Mouse (Mus musculus) heart, postnatal 4 days (tissue): ENCODE data around the gene Hoxa13. TPM values are rescaled to one million over a fixed set of nuclear protein-coding genes. Genes with fewer than 3 reads are reported as not detected.

Experiments used
- DNase-seq: peaks from one replicate; pipeline ENCODE4 v3.0.0; 2021
- total RNA-seq, 2 experiments: library from RNA; stranded (reverse); gene quantifications; 2 replicates each; pipeline ENCODE4 v1.2.3; 2021

Hoxa13 gene
- total RNA-seq, 2 experiments from 2014 or later = not detected

DNA sequence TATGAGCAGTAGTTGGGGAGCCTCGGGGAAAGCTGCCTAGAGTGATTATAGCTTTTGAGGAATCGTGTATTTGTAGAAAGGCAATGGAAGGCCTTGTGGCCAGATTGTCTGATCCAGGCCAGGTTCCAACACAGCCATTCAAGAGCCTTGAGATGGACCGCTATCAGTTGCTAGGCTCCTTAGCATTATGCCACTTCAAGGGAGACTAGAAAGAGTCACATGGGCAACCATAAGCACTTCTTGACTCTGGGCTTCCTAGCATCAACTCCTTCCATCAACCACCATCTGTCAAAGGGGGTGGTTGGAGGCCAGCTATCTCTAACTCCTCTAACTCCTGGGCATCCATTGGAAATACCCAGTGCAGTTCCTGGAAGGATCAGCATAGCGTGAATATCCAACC lies 10.9 kb downstream of the Hoxa13 start:
- DNase-seq = no peak

DNA sequence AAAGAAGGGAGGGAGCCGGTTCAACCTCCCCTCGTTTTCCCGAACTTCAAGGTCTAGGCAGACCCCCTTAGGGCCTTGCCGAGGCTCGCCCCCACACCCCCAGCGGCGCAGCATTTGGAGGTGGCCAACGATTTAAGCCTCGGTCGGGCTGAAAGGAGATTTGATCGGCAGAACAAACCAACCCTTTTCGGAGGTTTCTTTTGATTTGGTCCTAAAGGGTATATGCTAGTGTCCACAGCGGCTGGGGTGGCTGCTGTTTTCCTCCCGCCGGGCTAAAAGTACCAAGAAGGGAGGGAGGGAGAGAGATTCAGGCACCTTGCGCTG lies 11.3 kb downstream of the Hoxa13 start:
- DNase-seq = no peak

DNA sequence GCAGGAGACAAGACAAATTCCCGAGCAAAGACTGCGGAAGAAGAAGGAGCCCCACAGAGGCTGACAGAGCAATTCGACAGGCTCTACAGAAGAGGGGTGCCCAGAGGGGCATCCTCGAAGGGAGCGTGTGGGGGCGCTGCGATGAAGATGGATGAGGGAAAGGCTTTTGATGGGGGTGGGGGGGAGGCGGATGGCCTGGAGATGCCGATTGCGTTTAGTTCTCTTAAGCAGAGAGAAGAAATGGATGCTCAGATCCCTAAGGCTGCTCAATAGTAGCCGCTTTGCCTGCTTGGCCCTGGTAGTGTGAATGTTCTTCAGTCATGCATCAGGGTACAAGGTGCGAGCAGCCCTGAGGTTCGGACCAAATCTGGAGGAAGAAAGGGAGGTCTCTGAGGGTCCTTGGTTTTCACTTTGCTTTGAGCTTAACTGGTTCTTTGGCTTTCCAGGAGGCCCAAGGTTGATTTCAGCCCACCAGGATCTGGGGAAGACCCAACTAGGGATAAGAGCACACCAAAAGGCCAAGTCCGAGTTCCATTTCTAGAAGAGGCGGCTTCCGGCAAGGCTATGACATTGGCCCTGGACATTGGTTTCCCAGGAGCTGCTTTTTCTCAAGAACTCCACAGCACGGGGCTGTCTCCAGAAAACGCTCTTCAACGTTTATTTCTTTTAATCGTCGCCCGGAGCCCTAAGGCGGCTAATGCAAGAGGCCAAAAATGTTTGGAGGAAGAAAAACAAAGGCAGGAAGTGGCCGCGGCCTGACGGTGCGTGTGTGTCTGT lies 11.9 kb downstream of the Hoxa13 start:
- no peak for DNase-seq

DNA sequence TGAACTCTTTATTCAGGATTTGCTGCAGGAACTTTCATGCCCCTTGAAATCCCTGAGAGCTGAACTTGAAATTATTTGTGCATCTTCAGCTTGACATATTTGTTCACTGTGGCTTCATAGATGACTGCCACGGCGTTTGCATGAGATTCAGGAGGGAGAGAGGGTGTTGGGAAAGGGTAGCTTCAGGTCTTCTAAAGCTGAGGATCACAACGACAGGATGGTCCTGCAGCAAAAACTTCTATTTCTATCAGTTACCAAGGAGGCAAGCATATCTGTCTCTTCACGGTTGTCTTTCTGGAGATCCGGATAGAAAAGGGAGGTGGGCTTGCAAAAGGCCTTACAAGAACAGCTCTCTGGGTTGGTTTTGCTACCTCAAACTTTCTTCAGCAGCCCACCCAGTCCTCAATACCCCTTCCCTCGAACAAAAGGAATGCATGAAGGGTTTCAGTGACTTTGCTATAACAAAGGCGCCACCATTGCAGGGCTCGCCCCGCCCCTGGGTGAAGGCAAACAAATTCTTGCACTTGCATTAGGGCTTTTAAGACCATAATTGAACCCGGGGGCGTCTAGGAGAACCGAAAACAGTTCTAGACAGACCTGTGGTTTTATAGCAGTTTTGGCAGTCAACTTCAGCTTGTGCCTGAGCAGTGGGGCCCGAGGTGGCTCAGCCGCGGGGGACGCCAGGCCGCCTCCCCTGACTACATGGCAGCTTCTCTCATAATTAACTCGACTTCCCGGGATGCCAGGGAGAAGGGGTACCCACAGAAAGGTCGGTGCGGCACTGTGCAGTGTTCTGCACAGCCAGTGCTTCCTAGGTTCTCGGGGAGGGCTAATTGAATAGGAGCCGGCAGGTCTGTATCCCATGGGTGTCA lies 12.7 kb downstream of the Hoxa13 start:
- no peak for DNase-seq

DNA sequence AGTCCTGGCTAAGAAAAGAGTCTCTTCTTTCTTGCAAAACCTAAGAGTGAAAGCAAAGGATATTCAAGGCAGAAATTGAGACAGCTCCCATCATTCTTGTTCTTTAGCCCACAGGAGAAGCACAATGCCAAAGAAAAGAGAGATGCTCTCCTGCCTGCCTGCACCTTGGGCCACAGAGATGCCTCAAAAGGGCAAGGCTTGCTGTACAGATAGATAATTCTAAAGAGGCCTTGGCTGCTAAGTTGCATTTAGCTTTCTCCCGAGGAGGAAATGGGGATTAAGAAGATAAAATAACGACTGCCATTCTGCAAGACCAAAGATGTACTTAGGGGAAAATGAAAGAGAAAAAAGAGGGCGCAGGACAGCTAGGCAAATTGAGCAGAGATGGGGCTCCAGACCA lies 13.8 kb downstream of the Hoxa13 start:
- DNase-seq = no peak

DNA sequence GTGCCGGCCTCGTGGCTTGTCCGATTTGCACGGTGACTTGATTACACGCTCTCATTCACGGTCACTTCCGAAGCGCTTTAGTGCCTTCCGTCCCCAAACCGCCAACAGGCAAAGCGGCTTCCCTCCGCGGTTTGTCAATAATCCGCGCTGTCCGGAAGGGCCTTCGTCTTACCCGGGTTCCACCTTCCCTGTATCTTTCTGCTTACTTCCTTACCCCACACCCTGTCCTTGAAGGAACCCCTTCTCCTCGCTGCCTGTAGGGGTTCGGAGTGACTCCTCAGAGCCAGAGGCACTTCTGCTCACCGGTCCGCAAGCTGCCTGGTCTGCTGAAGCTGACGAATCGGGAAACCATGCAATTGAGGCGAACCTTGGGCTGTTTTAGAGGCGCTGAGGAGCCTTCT lies 14.3 kb downstream of the Hoxa13 start:
- no peak for DNase-seq

DNA sequence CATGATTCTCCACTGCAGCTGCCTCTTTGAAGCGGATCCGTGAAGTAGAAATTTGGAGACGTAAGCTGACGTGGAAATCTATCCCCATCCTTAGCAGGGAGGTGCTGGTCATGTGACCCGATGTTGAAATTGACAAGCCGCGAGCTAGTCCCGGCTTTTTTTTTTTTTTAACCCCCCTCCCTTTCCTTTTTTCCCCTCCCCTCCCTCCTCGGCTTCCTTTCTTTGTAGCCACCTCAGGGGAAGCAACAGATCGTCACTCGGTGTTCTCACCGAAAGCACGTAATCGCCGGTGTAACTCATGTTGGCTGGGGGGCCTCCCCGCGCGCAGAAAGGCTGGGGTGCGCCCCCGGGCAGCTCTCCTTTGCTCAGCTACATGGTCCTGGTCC lies 14.9 kb downstream of the Hoxa13 start, which contains the start of gene Hoxa11:
TSS of gene Hoxa11 (minus strand) at position 54 of the 386 bp plus-strand sequence.
- no peak for DNase-seq

DNA sequence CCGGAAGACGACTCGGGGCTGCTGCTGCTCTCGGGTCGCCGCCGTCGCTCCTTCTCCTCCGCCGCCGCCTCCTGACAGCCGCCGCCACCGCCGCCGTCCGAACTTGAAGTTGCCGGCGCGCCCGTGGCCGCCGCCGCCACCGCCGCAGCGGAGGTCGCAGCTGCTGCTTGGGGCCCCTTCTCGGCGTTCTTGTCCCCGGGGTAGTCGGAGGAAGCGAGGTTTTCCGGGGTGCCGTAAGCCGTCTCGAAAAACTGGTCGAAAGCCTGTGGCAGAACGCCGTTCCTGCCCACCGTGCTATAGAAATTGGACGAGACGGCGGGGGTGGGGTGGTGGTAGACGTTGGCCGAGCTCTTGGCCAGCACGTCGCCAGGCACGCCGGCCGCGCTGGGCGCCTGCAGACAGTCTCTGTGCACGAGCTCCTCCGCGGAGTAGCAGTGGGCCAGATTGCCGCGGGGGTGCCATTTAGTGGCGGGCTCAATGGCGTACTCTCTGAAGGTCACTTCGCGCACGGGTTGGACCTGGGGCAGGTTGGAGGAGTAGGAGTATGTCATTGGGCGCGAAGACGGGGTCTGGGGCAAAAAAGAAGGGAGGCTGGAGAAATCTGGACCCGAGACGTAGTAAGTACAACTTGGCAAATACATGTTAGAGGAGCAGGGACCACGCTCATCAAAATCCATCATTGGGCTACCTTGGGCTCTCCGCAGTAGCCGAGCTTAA lies 15.5 kb downstream of the Hoxa13 start:
- DNase-seq = no peak

DNA sequence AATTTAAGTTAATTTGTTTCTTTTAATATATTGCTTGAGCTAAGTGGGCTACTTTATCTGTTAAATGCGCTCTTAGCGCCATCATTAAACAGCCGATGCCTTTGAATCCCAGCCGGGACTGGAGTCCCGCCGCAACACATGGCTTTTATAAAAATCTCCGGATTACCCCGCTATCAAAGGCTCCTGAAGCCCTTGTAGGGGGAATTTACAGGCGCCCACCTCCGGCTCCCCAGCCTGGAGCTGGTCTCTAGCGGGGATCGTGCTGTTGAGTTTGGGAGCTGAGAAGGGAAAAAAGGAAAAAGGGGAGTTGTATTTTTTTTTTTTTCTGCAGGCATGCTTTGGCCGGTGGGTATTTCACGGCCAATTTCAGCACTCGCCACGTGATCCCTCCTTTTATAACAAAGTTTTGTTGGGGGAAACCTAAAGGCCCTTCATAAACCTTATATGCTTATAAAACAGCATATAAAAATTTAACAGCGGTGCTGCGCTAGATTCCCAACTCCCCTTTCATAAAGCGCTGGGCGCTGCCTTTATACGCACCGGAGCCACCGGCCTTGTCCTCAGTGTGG lies 16.1 kb downstream of the Hoxa13 start:
- no peak for DNase-seq

DNA sequence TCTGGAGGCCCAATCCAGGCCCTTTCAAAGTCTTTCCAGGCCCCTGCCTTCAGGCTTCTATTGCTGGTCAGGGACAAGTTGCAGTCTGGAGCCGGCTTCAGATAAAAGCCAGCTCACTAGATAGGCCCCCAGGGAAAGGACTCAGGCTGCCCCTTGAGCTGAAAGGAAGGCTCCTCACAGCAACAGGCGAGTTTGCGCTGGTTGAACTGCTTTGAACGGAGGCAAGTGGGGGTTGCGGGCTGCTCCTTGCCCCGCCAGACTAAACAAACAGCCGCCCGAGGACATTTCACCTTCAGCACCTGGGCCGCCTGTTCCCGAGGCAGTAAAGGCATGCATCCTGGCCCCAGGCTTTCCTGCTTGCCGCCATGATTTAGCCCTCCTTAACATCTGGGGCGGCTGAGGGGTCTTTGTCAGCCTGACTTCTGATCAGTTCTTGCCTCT lies 17.0 kb downstream of the Hoxa13 start:
- DNase-seq = no peak

DNA sequence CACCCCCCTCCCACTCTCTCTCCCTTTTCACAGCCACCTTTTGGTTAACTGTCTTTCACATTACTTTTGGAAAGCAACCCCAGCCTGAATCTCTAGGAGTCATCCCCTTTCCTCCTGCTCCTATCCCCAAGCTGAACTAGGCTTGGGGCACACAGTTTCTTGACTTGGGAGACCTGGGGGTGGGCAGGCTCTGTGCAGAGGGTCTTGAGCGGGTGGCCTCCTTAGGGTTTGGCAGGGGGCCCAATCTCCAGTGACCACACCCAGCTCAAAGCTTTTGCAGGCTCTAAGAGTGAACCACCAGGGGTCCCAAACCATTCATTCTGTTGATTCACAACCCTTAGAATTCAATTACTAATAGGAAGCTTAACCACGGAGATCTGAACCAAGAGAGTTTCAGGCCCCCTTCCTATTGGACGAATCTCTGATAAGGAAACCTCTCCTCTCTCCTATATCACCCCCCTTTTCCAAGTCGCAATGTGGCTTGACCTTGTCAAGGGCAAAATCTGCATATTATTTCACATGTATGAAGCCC lies 17.8 kb downstream of the Hoxa13 start:
- DNase-seq = no peak

DNA sequence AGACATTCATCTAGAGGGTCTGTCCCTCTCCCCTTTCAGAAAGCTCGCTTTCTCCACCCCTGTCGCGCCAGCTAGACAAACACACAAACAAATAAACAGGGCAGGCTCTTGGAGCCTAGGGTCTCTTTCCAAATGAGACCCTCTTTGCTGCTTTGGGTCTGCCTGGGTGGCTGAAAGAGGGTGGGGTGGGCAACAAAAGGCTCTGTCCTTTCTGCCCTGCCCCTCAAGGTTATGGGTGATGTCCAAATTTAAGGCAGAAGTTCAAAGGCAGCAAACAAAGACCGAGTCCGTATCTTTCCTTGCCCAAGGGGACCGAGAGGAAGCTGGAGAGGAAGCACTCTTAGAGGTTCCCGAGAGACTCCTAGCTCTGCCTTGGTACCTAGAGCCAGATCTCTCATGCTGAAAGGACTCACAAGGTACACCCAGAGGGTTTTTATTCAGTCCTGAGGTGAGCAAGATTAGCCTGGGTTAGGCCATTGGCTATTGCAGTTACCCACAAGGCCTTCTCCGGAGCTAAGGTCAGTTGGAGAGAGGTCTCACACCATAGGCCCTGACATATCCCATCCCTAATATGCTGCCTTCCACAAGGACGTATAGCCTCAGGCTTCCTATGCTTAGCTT lies 19.6 kb downstream of the Hoxa13 start:
- DNase-seq = no peak

DNA sequence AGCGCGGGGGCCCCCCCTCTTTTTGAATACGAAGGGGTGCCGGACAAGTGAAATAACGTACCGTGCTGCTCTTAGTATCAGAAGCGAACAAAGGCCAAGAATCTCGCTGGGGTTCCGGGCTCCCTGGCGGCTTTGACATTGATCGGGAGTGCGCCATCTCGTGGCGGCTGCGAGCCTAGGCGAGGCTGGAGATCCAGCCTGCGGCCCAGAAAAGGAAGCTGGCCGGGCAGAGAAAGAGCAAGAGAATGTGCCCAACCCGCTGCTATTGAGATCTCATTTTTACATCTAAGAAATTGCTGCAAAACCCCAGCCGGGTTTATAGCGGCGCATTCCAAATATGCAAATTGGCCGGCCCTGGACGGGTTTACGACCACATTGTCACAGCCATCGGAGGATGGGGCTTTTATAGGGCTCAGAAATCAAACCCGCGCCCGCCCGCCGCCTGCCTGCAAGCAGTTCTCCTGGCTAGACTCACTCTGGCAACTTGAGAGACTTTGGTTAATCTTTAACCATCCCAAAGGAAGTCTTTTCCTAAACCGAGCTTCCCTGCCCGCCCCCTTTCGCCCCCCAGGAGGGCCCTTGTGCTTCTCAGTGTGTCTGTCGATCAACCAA lies 20.2 kb downstream of the Hoxa13 start, which contains the start of gene Hoxa10:
TSS of gene Hoxa10 (minus strand) at position 466 of the 612 bp plus-strand sequence.
- peak; percentile 86 for DNase-seq

DNA sequence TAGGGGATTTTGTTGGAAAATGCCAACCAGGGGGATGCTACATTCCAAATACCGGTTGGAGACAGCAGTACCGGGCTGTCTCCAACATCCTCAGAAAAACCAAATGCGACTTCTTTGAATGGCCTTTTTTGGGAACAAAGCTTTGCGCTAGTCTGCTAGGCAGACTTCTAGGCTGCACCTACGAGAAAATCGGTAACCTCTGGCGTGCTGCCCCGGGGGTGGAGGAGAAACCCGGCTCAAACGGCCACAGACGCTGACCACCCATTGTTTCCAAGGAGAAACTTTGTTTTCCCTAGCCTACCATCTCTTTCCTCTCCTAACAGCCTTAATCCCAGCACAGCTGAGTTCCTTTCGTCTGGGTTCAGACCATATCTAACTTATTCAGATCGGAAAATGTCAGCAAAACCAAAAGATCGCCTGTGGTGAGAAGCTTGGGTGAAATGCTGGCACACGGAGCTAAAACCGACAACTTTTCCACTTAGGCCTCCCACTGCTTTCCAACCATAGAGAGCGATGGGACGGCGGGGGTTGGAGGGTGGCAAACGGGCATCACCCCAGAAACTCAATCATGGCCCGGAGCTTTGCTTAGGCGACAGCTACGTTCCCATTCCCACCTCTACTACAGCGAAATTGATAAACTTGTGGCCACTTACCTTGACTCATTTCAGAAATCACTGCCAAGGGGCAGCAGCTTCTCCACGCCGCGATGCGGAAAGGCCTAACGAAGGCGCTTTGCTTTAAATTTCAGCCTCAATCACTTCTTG lies 20.9 kb downstream of the Hoxa13 start:
- DNase-seq = peak; percentile 9

DNA sequence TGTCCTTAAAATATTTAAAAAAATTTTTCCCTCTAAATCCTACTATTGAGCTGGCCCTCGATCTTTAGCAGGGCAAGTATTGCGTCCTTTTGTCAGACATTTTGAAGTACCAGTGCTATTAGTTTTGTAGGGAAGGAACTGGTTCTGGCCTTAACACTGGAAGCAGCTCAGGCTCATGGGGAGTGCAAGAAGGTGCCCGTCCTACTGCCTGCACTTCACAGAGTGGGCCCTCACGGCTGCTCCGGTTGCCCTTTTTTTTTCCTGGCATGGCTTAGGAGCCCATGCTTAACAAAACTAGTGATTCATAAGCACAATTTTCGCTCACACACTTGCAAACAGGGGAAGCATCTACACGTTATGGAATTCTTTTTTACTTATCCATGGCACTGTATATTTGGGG lies 21.7 kb downstream of the Hoxa13 start:
- DNase-seq = peak; percentile 9

DNA sequence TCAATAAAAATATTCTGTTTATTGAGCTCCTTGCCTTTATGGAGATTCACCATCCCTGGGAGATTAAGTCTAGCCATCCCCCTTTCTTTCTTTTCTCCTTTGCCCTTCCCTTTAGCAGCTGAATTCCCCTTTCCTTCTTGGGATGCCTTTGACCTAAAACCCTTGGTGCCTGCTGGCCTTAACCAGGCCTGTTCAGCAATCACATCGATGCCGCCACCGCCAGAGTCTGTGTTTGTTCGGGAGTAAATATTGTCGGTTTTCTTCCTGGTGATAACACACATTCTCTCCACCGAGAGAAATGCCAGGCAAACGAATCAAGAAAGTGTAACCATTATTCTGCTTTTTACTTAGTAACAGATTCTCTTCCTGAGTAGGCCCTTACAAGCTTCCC lies 22.5 kb downstream of the Hoxa13 start:
- no peak for DNase-seq

DNA sequence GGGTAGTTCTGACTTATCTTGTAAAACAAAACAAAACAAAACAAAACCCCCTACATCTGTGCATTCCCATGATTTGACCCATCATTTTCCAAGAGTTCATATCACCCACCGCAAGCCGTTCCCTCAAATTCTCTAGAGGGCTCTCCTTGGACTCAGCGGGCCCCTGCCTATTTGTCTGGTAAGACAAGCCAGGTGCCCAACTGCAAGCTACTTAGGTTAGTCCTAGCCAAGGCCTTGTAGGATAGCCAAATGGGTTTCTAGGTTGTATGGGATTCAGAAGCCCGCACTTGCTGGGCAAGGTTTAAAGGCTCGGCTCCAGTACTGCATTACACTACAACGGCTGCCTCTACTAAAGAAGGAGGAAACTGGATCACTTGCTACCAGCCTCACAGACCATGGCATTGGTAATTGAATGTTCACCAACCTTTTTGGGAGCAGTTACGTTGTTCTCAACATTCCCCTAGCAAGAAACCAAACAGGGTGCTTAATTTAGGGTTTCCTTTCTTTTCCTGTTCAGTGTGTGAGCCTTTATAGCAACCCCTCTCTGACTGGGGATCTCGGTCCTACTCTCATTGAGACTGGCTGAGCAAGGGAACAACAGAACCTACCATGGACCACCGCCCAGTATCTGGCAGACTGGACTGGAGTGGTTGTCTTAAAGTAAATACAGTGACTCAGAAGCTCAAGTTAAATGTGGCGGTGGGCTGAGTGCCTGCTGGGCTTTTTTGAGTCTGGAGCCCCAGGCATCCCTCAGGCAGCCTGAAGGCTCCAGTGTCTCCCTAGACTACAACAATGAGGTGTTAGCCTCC lies 23.1 kb downstream of the Hoxa13 start:
- DNase-seq = no peak

DNA sequence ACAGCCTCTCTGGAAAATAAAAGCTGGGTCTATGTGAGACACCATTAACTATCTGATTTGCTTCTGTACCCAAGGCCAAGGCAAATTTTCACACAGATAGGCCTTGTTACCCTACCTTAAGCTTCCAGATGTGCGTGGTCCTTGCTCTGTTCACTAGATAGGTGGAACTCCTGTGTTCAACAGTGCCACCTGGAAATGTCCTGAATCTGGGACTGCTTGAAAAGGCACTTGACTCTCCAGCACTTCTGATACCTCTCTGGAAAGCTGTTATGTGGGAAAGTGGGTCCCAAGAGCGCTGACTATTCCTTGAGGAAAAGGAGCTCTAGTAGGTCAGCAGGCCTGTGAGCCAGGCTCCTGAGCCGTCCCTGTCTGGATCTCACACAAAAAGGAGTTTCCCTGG lies 23.9 kb downstream of the Hoxa13 start:
- DNase-seq = no peak

DNA sequence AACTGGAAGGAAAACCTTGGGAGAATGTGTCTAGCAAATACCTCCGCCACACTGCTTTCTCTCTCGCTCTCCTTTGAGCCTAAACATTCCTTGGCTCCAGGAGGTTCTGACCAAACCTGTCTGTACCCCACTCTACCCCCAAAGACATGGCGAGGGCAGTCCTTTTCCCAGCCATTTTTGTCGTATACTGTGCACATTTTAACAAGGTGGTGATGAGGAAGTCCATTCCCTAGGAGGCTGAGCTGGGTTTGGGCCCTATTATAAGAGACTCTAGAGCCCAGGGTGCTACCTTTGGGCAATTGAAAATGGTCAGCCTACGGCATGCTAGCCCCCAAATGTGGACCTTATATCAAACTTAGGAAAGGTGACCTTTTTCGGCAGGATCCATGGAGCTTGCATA lies 24.8 kb downstream of the Hoxa13 start:
- DNase-seq = no peak

DNA sequence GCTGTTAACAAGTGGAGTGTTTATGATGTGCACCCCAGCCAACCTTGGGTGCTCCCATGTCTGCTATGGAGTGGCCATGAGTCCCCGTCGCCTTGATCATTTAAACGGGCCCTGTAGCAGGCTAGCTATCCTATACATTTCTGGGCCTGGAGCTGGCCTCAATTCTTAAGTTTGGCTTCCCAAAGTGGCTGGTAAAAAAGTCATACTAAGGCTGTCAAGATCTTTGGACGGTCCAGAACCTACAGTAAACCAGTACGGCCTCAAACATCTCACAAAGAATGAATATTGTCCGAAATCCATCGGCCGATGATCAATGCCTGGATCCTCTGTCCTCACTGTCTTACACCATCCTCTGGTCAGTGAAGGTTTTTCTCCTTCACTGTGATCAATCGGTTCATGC lies 25.4 kb downstream of the Hoxa13 start:
- DNase-seq = no peak
